Mouse (Mus musculus) heart, embryonic 15.5 days (tissue): Measurements from ENCODE around the gene Ube2l3. TPM values are rescaled to one million over a fixed set of nuclear protein-coding genes. Genes with fewer than 3 reads are reported as not detected.

Source experiments
- ATAC-seq: fragments of 200-750 bp; cut with Nextera tagmentation; replicated peaks from 2 replicates; pipeline ENCODE4 v1.8.0; 2017; ENCODE audit warnings: low read depth, moderate TSS enrichment; ENCODE audit not compliant: insufficient number of reproducible peaks, insufficient read depth, low FRiP score
- H3K27ac ChIP-seq: fragments of 300-500 bp; sonication (generic); 2 replicates; pipeline ENCODE4 v1.5.1; 2015; ENCODE audit warnings: mild to moderate bottlenecking, inconsistent platforms
- H3K27me3 ChIP-seq: fragments of 300-500 bp; sonication (generic); 2 replicates; pipeline ENCODE4 v1.6.1; 2015; ENCODE audit warnings: inconsistent platforms
- H3K36me3 ChIP-seq: fragments of 300-500 bp; sonication (generic); 2 replicates; pipeline ENCODE4 v1.6.1; 2015; ENCODE audit warnings: mild to moderate bottlenecking, inconsistent platforms
- H3K4me1 ChIP-seq: fragments of 300-500 bp; sonication (generic); replicated peaks from 2 replicates; pipeline ENCODE4 v1.6.1; 2015; ENCODE audit warnings: inconsistent platforms
- H3K4me2 ChIP-seq: fragments of 300-500 bp; sonication (generic); 2 replicates; pipeline ENCODE4 v1.6.1; 2015; ENCODE audit warnings: inconsistent platforms, mild to moderate bottlenecking, moderate library complexity
- H3K4me3 ChIP-seq: fragments of 300-500 bp; sonication (generic); 2 replicates; pipeline ENCODE4 v1.5.1; 2015; ENCODE audit warnings: mild to moderate bottlenecking, inconsistent platforms
- H3K9ac ChIP-seq: fragments of 300-500 bp; sonication (generic); 2 replicates; pipeline ENCODE4 v1.6.1; 2015; ENCODE audit warnings: mild to moderate bottlenecking, inconsistent platforms
- H3K9me3 ChIP-seq: fragments of 300-500 bp; sonication (generic); replicated peaks from 2 replicates; pipeline ENCODE4 v1.6.1; 2016; ENCODE audit warnings: inconsistent platforms
- WGBS: fragments of 180-500 bp; shearing (Covaris S2); methylation state at CpG from one replicate; pipeline ENCODE4 v1.1.7; 2015; ENCODE audit warnings: mixed read lengths; 5-methylcytosine and 5-hydroxymethylcytosine counted together
- polyA plus RNA-seq: library from polyadenylated mRNA; unstranded; fragments of >200 nt; fragmentation: Nextera tagmentation; extraction: Ambion mirVana; gene quantifications from 2 replicates; pipeline ENCODE4 v1.2.1, GENCODE M21; 2015

Gene Ube2l3
- polyA plus RNA-seq, 1 experiment from 2014 or later = 264 TPM

DNA sequence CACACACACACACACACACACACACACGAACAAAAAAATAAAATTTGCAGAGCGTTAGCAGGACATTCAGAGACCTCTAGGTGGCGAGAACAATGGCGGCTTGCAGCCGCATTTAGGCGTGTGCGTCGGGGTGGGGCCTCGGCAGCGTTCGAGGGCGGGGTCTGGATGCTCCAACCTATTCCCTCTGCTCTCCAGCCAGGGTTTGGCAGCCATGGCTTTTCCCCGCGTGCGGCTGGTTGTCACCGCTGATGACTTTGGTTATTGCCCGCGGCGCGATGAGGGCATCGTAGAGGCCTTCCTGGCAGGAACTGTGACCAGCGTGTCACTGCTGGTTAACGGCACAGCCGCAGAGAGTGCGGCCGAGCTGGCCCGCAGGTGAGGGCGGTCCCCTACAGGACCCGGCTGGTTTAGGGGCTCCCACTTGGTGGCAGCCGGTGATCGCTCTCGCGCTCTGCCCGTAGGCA lies 55.6 kb downstream of the Ube2l3 start, which contains the start of gene Ccdc116:
Ccdc116 (minus strand) TSS at position 458 of the 464 bp plus-strand sequence.
- Histone ChIP-seq H3K4me3 (peak within 1 kb of the TSS; percentile 70), H3K9me3 (no peaks in the 10 kb centered on the region), H3K27ac (no peak within 1 kb of the TSS), H3K4me1 (peaks cover 16% of the 10 kb centered on the region), H3K36me3 (no peaks in the 10 kb centered on the region), H3K4me2 (peak within 1 kb of the TSS; percentile 99), H3K27me3 (0 out of 2 replicates have a peak, but pooled peaks cover 3% of the 10 kb centered on the region), H3K9ac (peak within 1 kb of the TSS; percentile 58)
- ATAC-seq = peak; percentile 84
- WGBS = under 1% methylated on average over 34 of the region's 34 CpGs

DNA sequence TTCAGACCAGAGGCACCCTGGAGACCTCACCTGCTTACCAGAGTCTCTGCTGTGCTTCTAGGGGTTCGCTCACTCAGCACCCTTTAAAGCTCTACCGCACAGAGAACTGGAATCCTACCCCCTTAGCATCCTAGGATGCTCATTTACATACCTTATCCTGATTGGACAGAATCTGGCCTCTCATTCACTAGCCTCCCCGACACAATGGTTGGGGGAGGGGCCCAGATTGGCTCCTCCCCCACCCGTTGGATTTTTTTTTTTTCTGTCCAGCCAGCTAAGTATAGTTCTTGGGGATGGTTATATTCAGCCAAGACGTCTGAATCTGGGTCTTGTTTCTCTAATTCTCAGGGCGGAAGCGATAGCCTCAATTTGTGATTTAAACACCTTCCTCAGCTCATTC lies 58.1 kb downstream of the Ube2l3 start, which contains the start of gene Ydjc:
Ydjc (plus strand) TSS at position 283 of the 400 bp plus-strand sequence.
- Histone ChIP-seq H3K27me3 (0 out of 2 replicates have a peak, but pooled peaks cover 3% of the 10 kb centered on the region), H3K4me3 (no peak within 1 kb of the TSS), H3K36me3 (no peaks in the 10 kb centered on the region), H3K9ac (no peak within 1 kb of the TSS), H3K4me2 (no peak within 1 kb of the TSS), H3K27ac (no peak within 1 kb of the TSS), H3K4me1 (peaks cover 16% of the 10 kb centered on the region), H3K9me3 (no peaks in the 10 kb centered on the region)
- no peak for ATAC-seq
- WGBS = 28% methylated on average over 7 of the region's 7 CpGs

DNA sequence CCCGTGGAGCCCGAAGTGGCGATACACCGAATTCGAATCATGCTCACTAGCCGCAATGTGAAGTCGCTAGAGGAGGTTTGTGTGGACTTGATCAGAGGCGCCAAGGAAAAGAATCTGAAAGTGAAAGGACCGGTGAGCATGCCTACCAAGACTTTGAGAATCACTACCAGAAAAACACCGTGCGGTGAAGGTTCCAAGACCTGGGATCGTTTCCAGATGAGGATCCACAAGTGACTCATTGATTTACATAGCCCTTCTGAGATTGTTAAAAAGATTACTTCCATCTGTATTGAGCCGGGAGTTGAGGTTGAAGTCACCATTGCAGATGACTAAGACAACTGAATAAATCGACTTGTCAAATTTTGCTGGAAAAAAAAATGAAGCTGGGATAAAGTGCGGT lies 65.1 kb downstream of the Ube2l3 start:
- ATAC-seq = no peak
- H3K27me3 ChIP-seq = no peaks in the 10 kb centered on the region
- no peak overlapping the region for H3K4me2 ChIP-seq
- no peak overlapping the region for H3K9ac ChIP-seq
- H3K4me3 ChIP-seq = no peak overlapping the region
- H3K36me3 ChIP-seq = no peaks in the 10 kb centered on the region
- WGBS = 78% methylated on average over 15 of the region's 15 CpGs
- no peak overlapping the region for H3K27ac ChIP-seq
- peaks cover 4% of the 10 kb centered on the region for H3K4me1 ChIP-seq
- H3K9me3 ChIP-seq = no peaks in the 10 kb centered on the region

DNA sequence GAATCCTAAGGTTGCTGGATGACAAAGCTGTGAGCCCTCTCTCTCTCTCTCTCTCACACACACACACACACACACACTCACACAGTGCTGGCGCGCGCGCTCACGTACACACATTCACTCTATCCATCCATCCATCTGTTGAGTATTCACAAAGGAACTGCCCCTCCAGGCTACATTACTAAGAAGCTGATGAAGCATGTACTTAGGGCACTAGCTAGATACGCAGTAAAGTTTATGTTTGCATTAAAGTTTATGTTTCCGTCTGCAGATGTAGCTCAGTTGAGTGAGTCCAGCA lies 69.6 kb downstream of the Ube2l3 start:
- WGBS = 42% methylated on average over 7 of the region's 7 CpGs

DNA sequence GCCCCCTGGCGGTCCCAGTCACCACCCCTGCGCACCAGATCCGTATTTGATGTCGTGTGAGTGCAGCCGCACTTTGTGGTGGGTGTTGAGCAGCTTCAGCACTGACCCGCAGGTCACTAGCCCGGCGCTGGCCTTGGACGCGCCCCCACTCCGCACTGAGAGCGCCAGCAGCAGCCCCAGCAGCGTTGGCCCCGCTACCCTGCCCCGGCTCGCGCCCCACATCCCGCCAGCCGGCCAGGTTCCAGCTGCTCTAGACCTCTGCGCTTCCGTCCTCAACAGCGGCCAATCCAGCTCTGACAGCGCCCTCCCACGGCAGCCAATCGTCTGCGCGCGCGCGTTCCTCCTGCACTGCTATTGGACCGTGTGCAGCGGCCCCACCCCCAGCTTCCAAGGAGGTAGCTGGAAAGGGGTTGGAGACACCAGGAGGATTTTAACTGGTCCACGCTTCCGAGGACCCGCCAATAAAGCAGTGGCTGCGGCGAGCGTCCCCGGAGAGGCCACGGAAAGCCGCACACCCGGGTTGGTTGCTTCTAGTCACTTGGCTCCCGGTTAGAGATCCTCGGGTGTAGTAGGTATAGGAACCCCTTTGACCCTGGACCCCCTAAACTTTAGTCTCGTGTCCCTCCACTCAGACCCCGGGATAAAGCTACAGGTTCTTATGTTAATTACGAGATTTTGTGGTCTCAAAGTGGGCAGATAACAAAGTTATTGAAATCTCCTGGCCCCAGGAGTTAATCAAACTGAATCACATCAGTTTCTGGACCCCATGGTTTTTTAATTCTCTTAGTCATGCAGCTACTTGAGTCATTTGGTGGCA lies 70.2 kb downstream of the Ube2l3 start, which contains the start of gene Sdf2l1:
Sdf2l1 (minus strand) TSS at position 295 of the 817 bp plus-strand sequence.
- H3K4me2 ChIP-seq = peak within 1 kb of the TSS; percentile 98
- ATAC-seq = peak; percentile 97
- H3K36me3 ChIP-seq = no peaks in the 10 kb centered on the region
- H3K27me3 ChIP-seq = no peaks in the 10 kb centered on the region
- H3K4me3 ChIP-seq = peak within 1 kb of the TSS; percentile 86
- WGBS = under 1% methylated on average over 47 of the region's 47 CpGs
- H3K9ac ChIP-seq = peak within 1 kb of the TSS; percentile 74
- H3K9me3 ChIP-seq = no peaks in the 10 kb centered on the region
- H3K27ac ChIP-seq = peak within 1 kb of the TSS; percentile 57
- peaks cover 15% of the 10 kb centered on the region for H3K4me1 ChIP-seq

More for the DNA sequence above, 69.6 kb downstream of the Ube2l3 start:
- no peak for ATAC-seq
- H3K9ac ChIP-seq = peak overlapping the region; percentile 43; the same call in 1 of the 2 replicates
- no peaks in the 10 kb centered on the region for H3K27me3 ChIP-seq
- H3K4me2 ChIP-seq = peak overlapping the region; percentile 98
- H3K4me3 ChIP-seq = peak overlapping the region; percentile 86
- peaks cover 15% of the 10 kb centered on the region for H3K4me1 ChIP-seq
- no peaks in the 10 kb centered on the region for H3K36me3 ChIP-seq
- H3K9me3 ChIP-seq = no peaks in the 10 kb centered on the region
- no peak overlapping the region for H3K27ac ChIP-seq

DNA sequence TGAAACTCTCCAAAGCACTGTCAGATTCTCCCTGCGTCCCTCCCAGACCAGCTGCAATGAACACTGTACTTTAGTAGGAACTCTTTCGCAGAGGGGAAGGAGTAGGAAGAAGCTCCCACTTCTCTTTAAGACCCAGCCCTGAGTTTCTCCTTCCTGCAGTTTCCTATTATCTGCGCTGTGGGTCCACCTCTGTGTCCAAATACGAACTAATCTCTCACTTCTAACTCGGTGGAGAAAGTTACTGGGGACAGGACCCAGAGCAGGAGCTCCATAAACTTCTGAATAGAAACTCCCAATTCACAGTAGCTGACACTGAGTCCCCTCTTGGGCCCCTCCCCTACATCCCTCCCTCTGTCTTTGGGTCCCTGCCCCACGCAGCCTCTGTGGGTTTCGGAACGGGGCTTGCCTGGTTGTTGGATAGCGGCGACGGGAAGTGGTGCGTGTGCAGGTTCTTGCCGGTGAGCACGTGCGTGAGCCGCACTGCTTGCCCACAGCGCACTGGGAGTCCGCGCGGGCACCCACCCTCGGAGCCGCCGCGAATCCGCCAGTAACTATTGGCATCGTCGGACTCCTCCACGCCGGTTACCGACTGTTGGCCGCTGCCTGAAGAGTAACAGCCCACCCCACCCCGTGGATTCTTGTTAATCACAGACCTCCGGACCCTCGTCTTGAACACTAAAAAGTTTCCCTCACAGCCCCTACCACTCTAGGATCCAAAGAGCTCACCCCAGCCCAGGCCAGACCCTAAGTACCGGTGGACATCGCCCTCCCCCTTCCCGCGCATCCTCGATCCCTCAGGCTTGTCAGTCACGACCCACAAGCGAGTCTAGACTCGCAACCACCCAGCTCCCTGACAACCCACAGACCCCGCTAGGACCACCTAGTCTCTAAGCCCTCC lies 71.0 kb downstream of the Ube2l3 start:
- H3K4me3 ChIP-seq = peak overlapping the region; percentile 86
- WGBS = 4% methylated on average over 43 of the region's 43 CpGs
- ATAC-seq = 0 out of 2 replicates have a peak, but pooled peaks have one; percentile 0

DNA sequence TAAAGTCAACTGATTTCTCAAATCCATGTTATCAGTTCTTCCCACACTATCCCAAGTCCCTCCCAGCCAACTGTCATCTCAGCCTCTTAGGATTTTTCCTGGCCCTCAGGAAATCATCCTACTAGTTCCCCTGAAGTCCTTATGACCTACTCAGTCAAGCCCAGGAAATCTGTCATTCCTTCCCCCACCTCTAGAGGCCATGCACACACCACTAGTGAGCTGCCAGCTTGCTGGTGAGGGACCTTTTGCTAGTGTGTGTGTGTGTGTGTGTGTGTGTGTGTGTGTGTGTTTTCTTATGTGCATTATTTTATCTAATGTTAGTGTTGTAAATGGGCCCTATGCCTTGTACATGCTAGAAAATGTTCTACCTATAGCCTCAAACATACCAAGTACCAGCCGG lies 75.2 kb downstream of the Ube2l3 start:
- no peak for ATAC-seq
- WGBS = 100% methylated on average over 1 of the region's 1 CpGs
- H3K27ac ChIP-seq = no peak overlapping the region
- H3K4me3 ChIP-seq = no peak overlapping the region
- no peaks in the 10 kb centered on the region for H3K36me3 ChIP-seq
- no peaks in the 10 kb centered on the region for H3K27me3 ChIP-seq
- no peak overlapping the region for H3K9ac ChIP-seq
- H3K4me2 ChIP-seq = no peak overlapping the region
- no peaks in the 10 kb centered on the region for H3K9me3 ChIP-seq
- peaks cover 33% of the 10 kb centered on the region for H3K4me1 ChIP-seq

More for the DNA sequence above, 71.0 kb downstream of the Ube2l3 start:
- H3K9ac ChIP-seq = peak overlapping the region; percentile 74
- H3K27ac ChIP-seq = peak overlapping the region; percentile 57
- no peaks in the 10 kb centered on the region for H3K27me3 ChIP-seq
- H3K36me3 ChIP-seq = no peaks in the 10 kb centered on the region
- H3K9me3 ChIP-seq = no peaks in the 10 kb centered on the region
- peaks cover 15% of the 10 kb centered on the region for H3K4me1 ChIP-seq
- H3K4me2 ChIP-seq = peak overlapping the region; percentile 98

DNA sequence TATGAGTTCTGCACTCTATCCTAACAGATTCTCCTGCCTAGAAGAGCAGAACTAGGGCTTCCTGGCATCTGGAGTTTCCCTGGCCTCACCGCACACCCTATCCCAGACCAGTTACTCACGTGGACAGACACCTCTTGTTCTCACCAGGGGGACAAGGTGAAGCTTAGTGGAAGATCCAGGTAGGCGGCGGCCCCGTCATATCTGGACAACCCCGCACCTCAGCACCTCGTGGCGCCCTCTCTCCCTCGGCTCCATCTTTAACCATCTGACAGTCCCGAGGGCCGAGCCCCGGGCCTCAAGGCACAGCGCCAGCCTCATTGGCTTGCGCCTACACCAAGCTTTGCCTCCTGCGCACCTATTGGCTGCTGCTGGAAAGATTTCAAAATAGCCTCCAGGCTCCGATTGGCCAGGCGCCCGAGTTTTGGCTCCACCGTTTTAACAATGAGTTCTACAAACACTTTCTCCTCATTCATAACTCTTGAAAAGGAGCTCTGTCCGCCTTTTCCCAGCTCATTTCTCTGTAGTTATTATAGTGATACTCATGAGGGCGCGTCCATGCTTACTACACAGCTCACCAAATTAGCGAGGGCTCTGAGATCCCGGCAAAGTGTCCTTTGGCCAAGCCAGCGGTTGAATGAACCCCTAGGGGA lies 77.5 kb downstream of the Ube2l3 start, which contains the start of gene 2610318N02Rik:
2610318N02Rik (minus strand) TSS at position 297 of the 650 bp plus-strand sequence.
- Histone ChIP-seq H3K27me3 (no peaks in the 10 kb centered on the region), H3K4me1 (peaks cover 21% of the 10 kb centered on the region), H3K9ac (peak within 1 kb of the TSS; percentile 65), H3K9me3 (no peaks in the 10 kb centered on the region), H3K4me3 (peak within 1 kb of the TSS; percentile 61), H3K36me3 (0 out of 2 replicates have a peak, but pooled peaks cover 3% of the 10 kb centered on the region), H3K27ac (peak within 1 kb of the TSS; percentile 53; the same call in 1 of the 2 replicates), H3K4me2 (peak within 1 kb of the TSS; percentile 92)
- ATAC-seq = peak; percentile 79
- under 1% methylated on average over 25 of the region's 25 CpGs for WGBS

DNA sequence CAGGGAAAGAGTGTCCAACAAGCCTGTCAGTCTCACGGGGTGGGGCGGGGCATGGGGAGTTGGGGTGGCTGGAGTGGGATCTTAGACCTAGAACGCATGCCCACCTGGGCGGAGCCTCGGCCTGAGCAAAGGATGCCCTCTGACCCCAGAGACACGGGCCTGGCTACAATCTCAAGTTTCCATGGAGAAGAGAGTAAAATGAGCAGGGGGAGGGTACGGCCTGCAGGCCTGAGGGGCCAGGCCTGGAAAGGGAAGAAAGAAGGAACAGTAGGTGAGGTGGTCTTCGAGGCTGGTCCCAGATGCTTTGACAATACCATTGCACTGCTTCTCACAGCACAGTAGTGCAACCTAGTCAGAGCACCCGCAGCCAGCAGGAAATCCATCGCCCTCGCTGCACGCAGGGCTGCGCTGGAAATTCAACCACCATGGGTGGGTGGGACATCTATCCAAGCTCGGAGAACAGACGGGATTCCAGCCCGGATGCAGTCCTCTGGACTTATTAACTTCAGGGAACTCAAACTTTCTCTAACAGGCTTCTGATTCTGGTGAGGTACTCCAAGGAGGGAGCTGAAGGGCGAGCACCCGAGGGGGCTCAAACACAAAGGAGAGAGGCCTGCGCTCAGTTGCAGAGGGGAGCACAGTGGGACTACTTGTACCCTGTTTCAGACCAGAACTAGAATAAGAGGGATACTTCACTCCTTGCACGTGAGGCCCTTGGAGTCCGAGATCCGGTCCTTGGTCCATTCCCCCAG lies 78.2 kb downstream of the Ube2l3 start:
- H3K4me2 ChIP-seq = peak overlapping the region; percentile 92
- no peaks in the 10 kb centered on the region for H3K9me3 ChIP-seq
- H3K4me1 ChIP-seq = peaks cover 21% of the 10 kb centered on the region
- 0 out of 2 replicates have a peak, but pooled peaks cover 5% of the 10 kb centered on the region for H3K36me3 ChIP-seq
- no peaks in the 10 kb centered on the region for H3K27me3 ChIP-seq
- peak overlapping the region; percentile 40; the same call in 1 of the 2 replicates for H3K27ac ChIP-seq
- peak overlapping the region; percentile 65 for H3K9ac ChIP-seq
- peak overlapping the region; percentile 61 for H3K4me3 ChIP-seq
- WGBS = 5% methylated on average over 22 of the region's 22 CpGs
- ATAC-seq = no peak; the same call in 1 of the 2 replicates

DNA sequence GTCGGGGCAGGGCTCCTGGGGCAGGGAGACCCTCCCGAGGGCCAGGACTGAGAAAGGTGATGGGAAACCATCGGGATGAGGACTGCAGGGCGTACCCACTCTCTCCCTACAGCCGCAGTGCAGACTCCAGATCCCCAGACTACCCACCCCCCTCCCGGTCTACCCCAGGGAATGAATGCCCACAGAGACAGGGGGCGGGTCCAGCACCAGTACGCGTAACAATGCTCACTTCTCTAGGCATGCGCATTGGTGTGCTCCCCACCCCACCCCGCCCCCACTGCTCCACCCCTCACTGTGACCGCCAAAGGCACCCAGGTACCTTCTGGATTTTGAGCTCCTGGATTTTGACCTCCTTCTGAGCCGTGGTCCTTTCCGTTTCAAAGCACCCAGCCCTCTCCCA lies 80.9 kb downstream of the Ube2l3 start:
- ATAC-seq = no peak
- Histone ChIP-seq H3K9me3 (no peaks in the 10 kb centered on the region), H3K27ac (no peak overlapping the region), H3K4me1 (peaks cover 21% of the 10 kb centered on the region), H3K4me2 (no peak overlapping the region), H3K4me3 (no peak overlapping the region), H3K36me3 (0 out of 2 replicates have a peak, but pooled peaks cover 5% of the 10 kb centered on the region), H3K27me3 (no peaks in the 10 kb centered on the region), H3K9ac (no peak overlapping the region)
- 83% methylated on average over 14 of the region's 14 CpGs for WGBS
